Mouse (Mus musculus) lung, adult 2 months (tissue): ENCODE data around the gene Col4a2.

Source experiments
- CTCF ChIP-seq: fragments of 200-500 bp; IDR thresholded peaks from 2 replicates; pipeline ENCODE4 v1.5.1; 2011; ENCODE audit warnings: mild to moderate bottlenecking, low read length, control low read depth; ENCODE audit not compliant: insufficient read depth
- POLR2A ChIP-seq: fragments of 200-500 bp; IDR thresholded peaks from 2 replicates; pipeline ENCODE4 v1.6.1; 2011; ENCODE audit warnings: low read depth, mild to moderate bottlenecking, control low read depth, low read length, borderline replicate concordance; ENCODE audit errors: extremely low read depth

DNA sequence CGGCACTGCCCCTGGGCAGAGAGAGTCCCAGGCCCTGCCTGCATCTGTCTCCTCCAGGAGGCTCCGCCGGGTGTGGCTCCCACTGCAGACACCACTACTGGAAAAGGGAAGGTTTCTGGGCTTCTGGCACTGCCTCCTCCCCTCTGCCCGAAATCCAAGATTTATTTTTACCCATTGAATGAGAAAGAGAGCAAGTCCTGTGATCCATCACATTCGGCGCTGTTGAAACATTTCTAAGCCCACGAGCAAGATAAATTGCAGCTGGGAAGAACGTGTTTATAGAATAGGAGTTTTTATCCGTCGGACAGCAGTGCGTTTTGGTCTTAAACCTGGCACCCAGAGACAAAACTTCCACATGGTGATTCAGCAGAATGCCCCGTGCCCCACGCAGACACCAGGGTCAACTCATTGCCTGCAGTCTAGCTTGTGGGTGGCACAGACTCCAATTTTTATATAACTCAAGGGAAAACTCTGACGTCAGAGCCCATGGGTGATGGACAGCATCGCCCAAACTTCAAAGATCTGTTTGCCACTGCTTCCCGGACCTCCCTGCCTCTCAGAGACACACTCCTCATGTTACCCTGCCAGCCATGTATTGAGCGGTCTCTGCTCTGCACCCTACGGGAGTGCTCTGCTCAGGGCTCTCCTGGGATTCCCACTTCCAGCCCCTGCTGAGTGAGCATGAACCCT, 63.3 kb downstream of the Col4a2 start:
- no peak for TF ChIP-seq POLR2A
- TF ChIP-seq CTCF: no peak
